Mouse (Mus musculus) heart, embryonic 13.5 days (tissue): Measurements from ENCODE around the gene Rgs6. TPM values are rescaled to one million over a fixed set of nuclear protein-coding genes. Genes with fewer than 3 reads are reported as not detected.
A peak's percentile ranks its signal among the peaks of the same experiment; 100 is the strongest.

Source experiments
- ATAC-seq: fragments of 200-750 bp; cut with Nextera tagmentation; 2 replicates; pipeline ENCODE4 v1.8.0; 2017; ENCODE audit warnings: moderate TSS enrichment; ENCODE audit not compliant: insufficient number of reproducible peaks, low FRiP score, low TSS enrichment; ENCODE audit errors: extremely low read depth
- H3K27ac ChIP-seq: fragments of 300-500 bp; sonication (generic); replicated peaks from 2 replicates; pipeline ENCODE4 v1.5.1; 2015; ENCODE audit warnings: moderate library complexity, mild to moderate bottlenecking, inconsistent platforms
- H3K27me3 ChIP-seq: fragments of 300-500 bp; sonication (generic); replicated peaks from 2 replicates; pipeline ENCODE4 v1.6.1; 2015; ENCODE audit warnings: mild to moderate bottlenecking, inconsistent platforms
- H3K36me3 ChIP-seq: fragments of 300-500 bp; sonication (generic); 2 replicates; pipeline ENCODE4 v1.6.1; 2015; ENCODE audit warnings: mild to moderate bottlenecking, inconsistent platforms
- H3K4me1 ChIP-seq: fragments of 300-500 bp; sonication (generic); 2 replicates; pipeline ENCODE4 v1.6.1; 2015; ENCODE audit warnings: inconsistent platforms
- H3K4me2 ChIP-seq: fragments of 300-500 bp; sonication (generic); 2 replicates; pipeline ENCODE4 v1.6.1; 2015; ENCODE audit warnings: inconsistent platforms, mild to moderate bottlenecking, moderate library complexity
- H3K4me3 ChIP-seq: fragments of 300-500 bp; sonication (generic); 2 replicates; pipeline ENCODE4 v1.5.1; 2015; ENCODE audit warnings: moderate library complexity, mild to moderate bottlenecking, inconsistent platforms
- H3K9ac ChIP-seq: fragments of 300-500 bp; sonication (generic); 2 replicates; pipeline ENCODE4 v1.6.1; 2015; ENCODE audit warnings: inconsistent platforms, mild to moderate bottlenecking, moderate library complexity
- H3K9me3 ChIP-seq: fragments of 300-500 bp; sonication (generic); 2 replicates; pipeline ENCODE4 v1.6.1; 2016; ENCODE audit warnings: inconsistent platforms
- WGBS: fragments of 180-500 bp; shearing (Covaris S2); methylation state at CpG from one replicate; pipeline ENCODE4 v1.1.7; 2015; ENCODE audit warnings: mixed read lengths; 5-methylcytosine and 5-hydroxymethylcytosine counted together
- polyA plus RNA-seq: library from polyadenylated mRNA; unstranded; fragments of >200 nt; fragmentation: Nextera tagmentation; extraction: Ambion mirVana; gene quantifications from 2 replicates; pipeline ENCODE4 v1.2.1, GENCODE M21; 2015

Rgs6 gene
- polyA plus RNA-seq, 1 experiment from 2014 or later, result 13.6 TPM

DNA sequence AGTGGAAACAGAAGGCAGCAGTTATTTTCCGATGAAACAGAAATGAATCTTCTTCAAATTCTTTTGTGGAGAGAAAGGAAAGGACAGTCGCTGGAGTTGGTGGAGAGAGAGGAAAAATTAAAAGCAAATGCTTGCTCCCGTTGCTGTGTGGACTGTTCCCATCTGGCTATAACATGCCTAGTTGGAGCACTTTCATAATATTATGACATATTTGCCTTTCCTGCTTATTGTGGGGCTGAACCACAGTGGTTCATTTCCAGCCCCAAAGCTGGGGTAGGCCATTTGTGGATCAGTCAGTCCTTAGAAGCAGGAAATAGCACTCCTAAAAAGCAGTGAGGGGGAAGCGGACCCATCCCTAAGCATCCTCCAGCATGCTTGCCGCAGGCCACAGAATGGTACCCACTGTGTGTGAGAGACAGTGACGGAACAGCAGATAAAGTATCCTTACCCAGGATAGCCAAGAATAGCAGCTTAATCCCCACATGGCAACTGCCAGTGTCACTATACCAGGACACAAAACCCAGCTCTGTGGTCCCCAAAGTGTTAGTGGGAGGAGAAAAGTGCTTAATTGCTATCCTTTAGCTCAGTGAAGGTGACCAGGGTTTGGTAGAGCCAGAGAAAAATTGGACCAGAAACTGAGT lies 456.0 kb downstream of the Rgs6 start:
- Histone ChIP-seq H3K27ac (peak overlapping the region; percentile 25; the same call in 1 of the 2 replicates), H3K9ac (no peak overlapping the region)
- ATAC-seq, result no peak

DNA sequence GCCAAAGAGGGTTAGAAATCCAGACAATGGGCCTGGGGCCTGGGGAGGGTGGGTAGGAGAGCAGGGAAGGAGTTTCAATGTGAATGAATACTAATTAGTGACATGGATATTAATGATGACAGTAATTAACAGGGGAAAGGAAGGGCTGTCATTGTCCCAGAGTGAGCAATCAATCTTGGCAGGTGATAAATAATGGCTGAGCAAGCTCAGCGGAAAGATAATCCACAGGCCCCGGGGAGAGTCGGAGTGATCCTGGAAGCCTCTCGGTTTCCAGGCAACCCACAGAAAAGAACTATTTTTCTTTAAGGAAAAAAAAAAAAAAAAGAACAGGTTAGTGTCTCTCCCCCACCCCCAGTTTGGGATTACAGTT lies 456.5 kb downstream of the Rgs6 start:
- Histone ChIP-seq H3K27ac (peak overlapping the region; percentile 25), H3K4me1 (peaks cover 29% of the 10 kb centered on the region), H3K4me2 (0 out of 2 replicates have a peak overlapping the region, but pooled peaks have one; percentile 9), H3K27me3 (no peaks in the 10 kb centered on the region), H3K9ac (no peak overlapping the region), H3K36me3 (no peaks in the 10 kb centered on the region), H3K4me3 (no peak overlapping the region), H3K9me3 (no peaks in the 10 kb centered on the region)
- WGBS, result 23% methylated on average over 4 of the region's 4 CpGs
- no peak for ATAC-seq

More for the DNA sequence above, 456.0 kb downstream of the Rgs6 start:
- H3K4me2 ChIP-seq, result no peak overlapping the region
- WGBS, result 48% methylated on average over 6 of the region's 6 CpGs
- H3K4me1 ChIP-seq, result peaks cover 34% of the 10 kb centered on the region
- H3K9me3 ChIP-seq, result no peaks in the 10 kb centered on the region
- H3K27me3 ChIP-seq, result no peaks in the 10 kb centered on the region
- H3K4me3 ChIP-seq, result no peak overlapping the region
- no peaks in the 10 kb centered on the region for H3K36me3 ChIP-seq

DNA sequence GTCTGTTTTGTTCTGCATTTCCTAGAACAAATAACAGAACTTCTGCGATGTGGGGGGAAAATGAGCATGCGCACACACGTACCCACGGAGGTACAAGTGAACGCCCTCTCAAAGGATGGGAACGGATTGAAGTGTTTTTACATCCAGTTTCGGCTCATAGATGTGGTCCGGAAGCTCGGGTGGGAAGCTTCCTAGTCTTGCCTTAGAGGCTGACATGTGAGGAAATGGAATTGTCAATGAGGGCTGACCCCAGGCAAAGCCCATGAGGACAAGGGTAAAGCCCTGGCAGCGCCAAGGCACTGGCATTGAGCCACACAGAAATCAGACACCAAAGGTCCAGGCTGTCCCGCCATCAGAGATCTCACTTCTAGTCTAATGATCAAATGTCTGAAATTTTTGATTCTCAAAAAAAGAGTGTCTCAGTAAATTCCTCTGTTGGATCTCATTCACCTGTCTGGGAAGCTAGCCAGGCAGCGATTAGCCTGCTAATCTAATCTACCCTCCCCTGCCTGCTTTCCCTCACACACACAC lies 457.0 kb downstream of the Rgs6 start:
- no peak overlapping the region for H3K4me3 ChIP-seq
- H3K27ac ChIP-seq, result peak overlapping the region; percentile 25
- H3K9ac ChIP-seq, result no peak overlapping the region
- H3K9me3 ChIP-seq, result no peaks in the 10 kb centered on the region
- no peaks in the 10 kb centered on the region for H3K27me3 ChIP-seq
- ATAC-seq, result no peak
- H3K4me1 ChIP-seq, result peaks cover 25% of the 10 kb centered on the region
- 51% methylated on average over 12 of the region's 12 CpGs for WGBS
- H3K4me2 ChIP-seq, result 0 out of 2 replicates have a peak overlapping the region, but pooled peaks have one; percentile 9
- no peaks in the 10 kb centered on the region for H3K36me3 ChIP-seq

DNA sequence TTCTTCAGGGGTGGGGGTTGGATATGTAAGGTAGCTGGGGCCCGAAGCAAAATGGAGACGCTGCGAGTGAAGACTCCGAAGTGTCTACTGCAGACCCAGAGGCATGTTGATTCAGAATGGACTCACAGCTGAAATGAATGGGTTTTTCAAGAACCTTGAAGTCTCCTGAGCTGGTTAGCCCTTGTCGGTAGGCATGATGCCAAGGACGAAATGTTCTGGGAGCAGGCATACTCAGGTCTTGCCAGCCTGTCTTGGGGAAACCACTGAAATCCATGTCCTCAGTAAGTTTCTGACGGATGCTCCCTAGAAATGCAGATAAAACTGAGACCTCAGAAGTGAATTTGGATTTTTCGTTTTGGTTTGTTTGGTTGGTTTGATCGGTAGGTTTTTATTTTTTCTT lies 458.6 kb downstream of the Rgs6 start:
- Histone ChIP-seq H3K9ac (no peak overlapping the region), H3K27ac (no peak overlapping the region), H3K9me3 (no peaks in the 10 kb centered on the region), H3K4me1 (peaks cover 24% of the 10 kb centered on the region), H3K4me3 (no peak overlapping the region), H3K27me3 (no peaks in the 10 kb centered on the region), H3K36me3 (no peaks in the 10 kb centered on the region), H3K4me2 (no peak overlapping the region)
- ATAC-seq, result no peak
- WGBS, result 91% methylated on average over 9 of the region's 9 CpGs

DNA sequence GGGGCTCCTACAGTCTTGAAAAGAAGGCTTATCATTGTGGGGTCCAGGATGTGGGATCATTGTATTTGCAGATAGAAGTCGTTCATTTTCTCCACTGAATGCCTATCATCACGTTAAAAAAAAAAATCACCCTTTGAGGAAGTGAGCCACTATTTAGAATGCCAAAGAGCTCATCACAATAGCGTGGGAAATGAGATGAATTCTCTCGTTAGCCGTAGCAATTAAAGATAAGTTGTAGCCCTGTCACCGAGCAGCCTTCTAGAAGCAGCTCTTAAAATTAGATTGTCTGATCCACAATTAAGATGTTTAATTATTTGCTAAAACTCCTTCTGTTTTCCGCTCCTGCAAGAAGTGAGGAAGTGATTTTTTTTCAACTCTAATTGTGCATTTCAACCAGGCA lies 459.6 kb downstream of the Rgs6 start:
- ATAC-seq, result no peak

DNA sequence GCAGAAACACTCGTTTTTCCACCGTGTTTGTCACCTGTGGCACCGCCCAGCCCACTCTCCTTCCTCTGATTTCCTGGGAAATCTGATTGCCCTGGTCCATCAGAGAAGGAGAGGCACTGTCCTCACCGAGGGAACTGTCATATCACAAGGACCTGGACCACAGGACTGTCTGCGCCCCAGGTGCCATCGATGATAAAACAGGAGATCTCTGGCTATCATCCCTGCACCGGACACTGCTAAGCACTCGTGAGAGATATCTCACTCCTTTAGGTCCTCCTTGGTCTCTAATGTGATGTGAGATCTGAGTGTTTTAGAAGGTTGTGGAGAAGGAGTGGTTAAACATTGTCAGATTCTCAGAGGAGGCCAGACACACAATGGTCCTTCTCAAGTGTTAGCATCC lies 462.4 kb downstream of the Rgs6 start:
- H3K27ac ChIP-seq, result no peak overlapping the region
- H3K4me2 ChIP-seq, result no peak overlapping the region
- peaks cover 8% of the 10 kb centered on the region for H3K9me3 ChIP-seq
- H3K27me3 ChIP-seq, result no peaks in the 10 kb centered on the region
- H3K9ac ChIP-seq, result no peak overlapping the region
- peaks cover 10% of the 10 kb centered on the region for H3K4me1 ChIP-seq
- no peak overlapping the region for H3K4me3 ChIP-seq
- H3K36me3 ChIP-seq, result peaks cover 10% of the 10 kb centered on the region
- 66% methylated on average over 8 of the region's 8 CpGs for WGBS
- ATAC-seq, result no peak

More for the DNA sequence above, 459.6 kb downstream of the Rgs6 start:
- H3K27me3 ChIP-seq, result no peaks in the 10 kb centered on the region
- H3K4me3 ChIP-seq, result no peak overlapping the region
- WGBS, result 60% methylated on average over 7 of the region's 7 CpGs
- H3K4me1 ChIP-seq, result peaks cover 30% of the 10 kb centered on the region
- H3K36me3 ChIP-seq, result no peaks in the 10 kb centered on the region
- no peaks in the 10 kb centered on the region for H3K9me3 ChIP-seq
- no peak overlapping the region for H3K9ac ChIP-seq
- no peak overlapping the region for H3K4me2 ChIP-seq
- H3K27ac ChIP-seq, result no peak overlapping the region

DNA sequence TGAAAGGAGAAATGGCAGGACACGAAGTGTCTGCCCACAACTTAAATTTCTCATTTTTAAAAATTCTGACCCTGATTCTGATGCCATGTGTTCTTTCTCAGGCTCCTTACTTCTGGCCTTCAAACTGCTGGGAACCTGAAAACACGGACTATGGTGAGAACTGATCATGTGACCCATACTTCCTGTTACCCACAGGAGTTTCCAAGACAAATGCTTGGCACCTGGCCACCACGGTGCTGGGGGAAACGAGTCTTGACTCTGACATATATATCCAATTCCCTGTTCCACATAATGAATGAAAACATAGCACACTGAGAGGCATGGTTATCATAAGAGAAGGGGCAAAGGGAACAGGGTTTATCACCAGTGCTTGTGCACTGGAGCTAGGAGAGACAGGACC lies 464.3 kb downstream of the Rgs6 start:
- peaks cover 8% of the 10 kb centered on the region for H3K9me3 ChIP-seq
- 51% methylated on average over 4 of the region's 4 CpGs for WGBS
- H3K4me1 ChIP-seq, result peaks cover 6% of the 10 kb centered on the region
- H3K4me2 ChIP-seq, result no peak overlapping the region
- no peak overlapping the region for H3K27ac ChIP-seq
- no peaks in the 10 kb centered on the region for H3K27me3 ChIP-seq
- peaks cover 10% of the 10 kb centered on the region for H3K36me3 ChIP-seq
- no peak overlapping the region for H3K4me3 ChIP-seq
- ATAC-seq, result no peak
- no peak overlapping the region for H3K9ac ChIP-seq

DNA sequence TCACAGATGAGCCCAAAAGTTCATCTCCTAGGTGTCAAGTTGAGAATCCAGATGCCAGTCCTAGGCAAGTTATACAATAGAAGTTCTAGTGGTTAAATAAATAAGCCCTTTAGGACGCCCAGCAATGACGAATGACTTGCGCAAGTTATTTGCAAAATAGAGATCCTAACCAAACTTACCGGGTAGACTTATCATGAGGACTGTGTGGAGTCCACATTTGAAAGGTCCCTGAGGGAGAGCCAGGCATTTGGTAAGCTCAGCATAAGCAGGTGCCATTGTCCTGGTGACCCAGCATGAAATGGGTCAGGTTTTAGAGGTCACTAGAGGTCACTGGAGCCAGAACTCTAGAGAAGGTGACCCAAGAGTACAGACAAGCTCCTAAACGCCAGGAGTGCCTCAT lies 467.6 kb downstream of the Rgs6 start:
- no peak overlapping the region for H3K27ac ChIP-seq
- peaks cover 8% of the 10 kb centered on the region for H3K9me3 ChIP-seq
- H3K4me1 ChIP-seq, result peaks cover 6% of the 10 kb centered on the region
- H3K27me3 ChIP-seq, result no peaks in the 10 kb centered on the region
- 76% methylated on average over 5 of the region's 5 CpGs for WGBS
- ATAC-seq, result no peak
- peaks cover 10% of the 10 kb centered on the region for H3K36me3 ChIP-seq
- H3K4me2 ChIP-seq, result no peak overlapping the region
- H3K9ac ChIP-seq, result no peak overlapping the region
- no peak overlapping the region for H3K4me3 ChIP-seq

DNA sequence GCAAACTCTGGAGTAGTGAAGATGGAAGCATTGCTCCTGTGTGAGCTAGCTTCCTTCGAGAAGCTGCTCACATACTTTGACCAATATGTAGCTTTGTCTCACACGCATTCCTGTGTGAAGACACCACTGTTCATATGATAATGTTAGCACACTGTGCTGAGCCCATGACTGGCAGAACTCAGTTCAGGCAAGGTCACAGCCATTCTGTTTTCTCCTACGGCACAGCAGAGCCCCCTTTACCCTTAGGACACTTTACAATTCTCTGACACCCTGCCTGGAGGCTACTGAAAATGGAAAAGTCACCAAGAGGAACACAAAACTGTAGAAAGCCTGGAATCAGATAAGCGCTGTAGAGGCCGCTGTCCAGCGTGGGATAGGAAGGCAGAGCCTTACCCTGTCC lies 478.3 kb downstream of the Rgs6 start:
- WGBS, result 59% methylated on average over 6 of the region's 6 CpGs
- ATAC-seq, result no peak
- Histone ChIP-seq H3K27me3 (no peaks in the 10 kb centered on the region), H3K9me3 (no peaks in the 10 kb centered on the region), H3K27ac (no peak overlapping the region), H3K36me3 (no peaks in the 10 kb centered on the region), H3K4me2 (no peak overlapping the region), H3K9ac (no peak overlapping the region), H3K4me1 (peaks cover 18% of the 10 kb centered on the region), H3K4me3 (no peak overlapping the region)

DNA sequence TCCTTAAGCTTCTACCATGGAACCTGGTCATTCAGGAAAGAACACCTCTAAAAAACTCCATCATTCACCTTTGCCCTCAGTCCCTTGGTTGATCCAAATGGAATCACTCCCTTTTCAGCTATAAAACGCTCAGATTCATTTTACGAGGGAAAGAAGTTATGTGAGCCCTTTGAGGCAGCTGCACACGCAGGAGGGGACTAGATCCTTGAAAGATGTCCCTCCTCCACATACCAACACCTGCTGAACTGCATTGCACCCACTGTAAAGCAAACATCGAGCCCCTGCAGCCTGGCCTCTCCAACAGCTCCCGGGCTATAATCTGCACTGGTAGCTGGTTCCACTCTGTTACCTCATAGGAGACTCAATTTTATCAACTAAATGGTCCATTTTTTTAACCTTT lies 482.8 kb downstream of the Rgs6 start:
- H3K4me2 ChIP-seq, result no peak overlapping the region
- H3K9ac ChIP-seq, result no peak overlapping the region
- no peaks in the 10 kb centered on the region for H3K36me3 ChIP-seq
- no peak for ATAC-seq
- 37% methylated on average over 5 of the region's 5 CpGs for WGBS
- H3K27ac ChIP-seq, result no peak overlapping the region
- peaks cover 59% of the 10 kb centered on the region for H3K4me1 ChIP-seq
- H3K27me3 ChIP-seq, result no peaks in the 10 kb centered on the region
- no peaks in the 10 kb centered on the region for H3K9me3 ChIP-seq
- no peak overlapping the region for H3K4me3 ChIP-seq

DNA sequence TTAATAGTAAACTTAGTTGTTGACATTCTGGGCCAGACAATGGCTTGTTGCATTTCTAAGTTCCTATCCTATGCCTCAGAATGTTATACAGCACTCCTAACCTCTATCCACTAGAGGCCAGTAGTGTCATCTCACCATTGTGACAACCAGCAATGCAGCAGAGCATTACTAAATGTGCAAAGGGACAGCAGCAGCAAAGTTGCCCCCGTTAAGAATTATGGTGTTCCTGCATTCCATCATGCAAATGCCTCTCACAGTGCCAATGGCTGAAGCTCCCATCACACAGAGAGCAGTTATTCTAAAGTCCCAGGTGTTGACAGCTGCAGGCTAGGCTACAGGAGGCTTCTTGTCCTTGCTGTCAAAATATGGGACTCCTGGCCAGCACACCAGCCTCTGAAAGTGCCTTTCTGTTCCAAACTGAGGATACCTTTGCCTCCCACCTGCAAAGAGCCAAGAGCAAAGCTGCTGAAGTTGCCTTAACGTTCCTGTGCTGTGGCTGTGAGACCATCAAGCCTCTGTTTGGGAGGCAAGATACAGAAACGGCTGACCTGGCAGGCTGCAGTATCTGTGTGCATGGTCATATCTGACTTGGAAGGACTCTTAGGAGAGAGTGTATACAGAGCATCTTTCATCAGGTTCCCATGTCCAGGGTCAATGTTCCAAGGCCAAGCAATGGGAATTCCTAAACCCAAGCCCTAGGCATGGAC lies 484.2 kb downstream of the Rgs6 start:
- H3K4me1 ChIP-seq, result peaks cover 72% of the 10 kb centered on the region
- no peaks in the 10 kb centered on the region for H3K27me3 ChIP-seq
- H3K4me3 ChIP-seq, result peak overlapping the region; percentile 1; the same call in 1 of the 2 replicates
- H3K4me2 ChIP-seq, result peak overlapping the region; percentile 54
- ATAC-seq, result peak; percentile 16; the same call in 1 of the 2 replicates
- no peaks in the 10 kb centered on the region for H3K9me3 ChIP-seq
- no peaks in the 10 kb centered on the region for H3K36me3 ChIP-seq
- peak overlapping the region; percentile 54; the same call in 1 of the 2 replicates for H3K9ac ChIP-seq
- 4% methylated on average over 3 of the region's 3 CpGs for WGBS
- peak overlapping the region; percentile 93 for H3K27ac ChIP-seq
